Mouse (Mus musculus): ENCODE data around the gene Itga5.
"Not testable (repeated sequence)": the region's sequence is repeated elsewhere in the genome, so short reads cannot be mapped to it uniquely, and the experiment has no call there.

Itga5 gene

DNA sequence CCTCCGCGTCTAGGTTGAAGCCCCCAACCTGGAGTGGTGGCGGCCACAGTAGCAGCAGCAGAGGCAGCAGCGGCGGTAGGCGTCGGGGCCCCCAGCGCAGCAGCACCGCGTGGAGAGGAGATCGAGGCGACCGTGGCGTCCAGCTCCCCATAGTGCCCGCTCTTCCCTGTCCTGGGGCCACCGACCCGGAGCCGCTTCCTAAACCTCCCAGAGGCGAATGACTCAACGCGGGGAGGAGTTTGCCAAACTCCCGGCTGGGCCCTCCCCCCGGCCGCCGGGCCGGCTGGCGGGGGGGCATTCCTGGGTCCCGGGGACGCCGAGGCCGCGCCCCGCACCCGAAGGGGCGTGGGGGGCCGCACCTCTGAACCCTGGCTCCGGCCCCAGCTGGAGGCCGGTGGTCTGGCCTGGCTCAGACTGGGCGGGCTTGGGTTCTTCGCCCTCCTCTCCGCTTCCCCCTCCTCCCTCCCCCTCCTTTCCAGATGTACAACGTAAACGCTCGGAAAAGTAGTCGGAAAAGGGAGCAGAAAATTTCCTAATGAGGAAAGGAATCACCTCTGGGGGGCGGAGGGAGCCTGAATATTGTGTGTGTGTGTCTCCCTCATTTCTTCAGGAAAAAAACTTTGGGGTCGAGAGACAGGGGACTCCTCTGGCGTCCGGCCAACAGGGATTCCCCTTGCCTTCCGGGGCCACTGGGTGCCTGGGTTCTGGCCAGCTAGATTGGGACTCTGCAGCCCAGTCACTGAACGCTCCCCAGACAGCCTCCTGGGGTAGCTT is at the start of gene Itga5:
Itga5 (minus strand) TSS at position 388 of the 774 bp plus-strand sequence.
- DNase-seq (ENCODE audit: low read depth, low spot score) = no peak

DNA sequence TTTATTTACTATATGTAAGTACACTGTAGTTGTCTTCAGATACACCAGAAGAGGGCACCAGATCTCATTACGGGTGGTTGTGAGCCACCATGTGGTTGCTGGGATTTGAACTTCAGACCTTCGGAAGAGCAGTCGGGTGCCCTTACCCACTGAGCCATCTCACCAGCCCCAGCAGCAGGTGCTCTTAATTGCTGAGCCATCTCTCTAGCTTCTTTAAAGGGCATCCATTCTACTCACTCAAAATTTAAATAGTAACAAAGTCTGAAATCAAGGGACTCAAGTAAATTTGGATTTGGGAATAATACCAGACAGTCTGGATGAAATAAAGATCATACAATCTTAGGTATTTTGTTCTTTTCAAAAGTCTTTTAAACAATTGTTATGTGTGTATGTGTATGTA is 39.0 kb upstream of the Itga5 start:
- DNase-seq (ENCODE audit: low read depth, low spot score) = not testable (repeated sequence)

DNA sequence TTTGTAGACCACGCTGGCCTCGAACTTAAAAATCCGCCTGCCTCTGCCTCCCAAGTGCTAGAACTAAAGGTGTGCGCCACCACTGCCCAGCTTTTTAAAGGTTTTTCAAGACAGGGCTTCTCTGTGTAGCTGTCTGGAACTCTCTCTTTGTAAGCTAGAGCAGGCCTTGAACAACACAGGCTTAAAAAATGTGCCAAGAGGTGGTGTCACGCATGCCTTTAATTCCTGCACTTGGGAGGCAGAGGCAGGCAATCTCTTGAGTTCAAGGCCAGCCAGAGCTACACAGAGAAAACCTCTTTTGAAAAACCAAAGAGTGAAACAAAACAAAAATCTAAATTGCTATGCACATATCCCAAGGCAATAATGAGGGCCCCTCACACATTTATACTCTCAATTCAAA is 34.8 kb upstream of the Itga5 start:
- DNase-seq (ENCODE audit: low read depth, low spot score) = no peak

- DNase-seq (ENCODE audit: low read depth, low spot score) = no peak
Measured at GRCm38 (mm10) chr15:103393577-103393976, 27.0 kb upstream of the Itga5 start.

DNA sequence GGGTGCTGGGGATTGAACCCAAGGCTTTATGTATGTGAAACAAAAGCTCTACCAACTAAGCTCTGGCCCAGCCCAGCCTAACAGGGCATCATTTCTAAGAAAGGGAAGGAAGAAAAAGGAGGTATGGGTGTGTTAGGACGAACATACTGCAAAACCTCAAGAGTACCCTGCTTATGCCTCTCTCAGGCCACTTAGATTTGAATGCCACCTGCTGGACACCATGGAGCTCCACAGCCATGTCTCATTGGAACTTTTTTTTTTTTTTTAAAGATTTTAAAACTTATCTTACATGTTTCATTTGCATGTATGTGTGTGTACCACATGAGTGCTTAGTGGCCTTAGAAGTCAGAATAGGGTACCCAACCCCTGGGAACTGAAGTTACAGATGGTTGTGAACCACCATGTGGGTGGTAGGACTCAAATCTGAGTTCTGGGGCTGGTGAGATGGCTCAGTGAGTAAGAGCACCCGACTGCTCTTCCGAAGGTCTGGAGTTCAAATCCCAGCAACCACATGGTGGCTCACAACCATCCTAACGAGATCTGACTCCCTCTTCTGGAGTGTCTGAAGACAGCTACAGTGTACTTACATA is 22.1 kb upstream of the Itga5 start:
- DNase-seq (ENCODE audit: low read depth, low spot score) = peak; percentile 50

DNA sequence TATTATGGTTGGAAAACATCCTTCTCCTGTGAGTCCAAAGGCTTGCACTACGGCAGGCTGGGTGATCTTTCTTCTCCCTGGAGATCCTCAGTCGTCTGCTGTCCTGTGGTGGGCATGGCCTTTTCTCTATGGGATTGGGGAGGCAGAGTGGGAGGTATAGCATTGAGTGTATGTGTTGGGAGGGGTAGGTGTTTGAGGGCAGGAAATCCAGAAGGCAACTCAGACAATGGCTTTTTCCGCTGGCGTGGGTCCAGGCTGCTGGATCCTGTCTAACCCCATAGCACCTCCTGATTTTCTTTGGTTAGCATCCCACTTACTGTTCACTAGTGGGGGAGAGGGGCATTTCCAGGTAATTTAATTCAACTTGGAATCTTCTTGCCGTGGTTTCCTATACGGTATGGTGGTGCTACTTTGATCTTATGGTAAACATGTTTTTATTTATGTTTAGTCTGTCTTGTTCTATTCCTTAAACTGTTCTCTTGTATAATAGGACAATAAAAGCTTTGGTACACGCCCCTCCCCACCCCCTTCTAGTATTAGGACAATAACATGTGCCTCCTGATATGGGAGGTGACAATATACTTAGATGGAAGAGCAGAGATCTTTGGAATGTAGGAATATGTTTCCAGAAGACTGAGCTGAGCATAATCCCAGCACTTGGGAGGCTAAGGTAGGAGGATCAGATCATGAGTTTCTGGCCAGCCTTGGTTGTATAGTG is 17.4 kb upstream of the Itga5 start:
- DNase-seq (ENCODE audit: low read depth, low spot score) = no peak

DNA sequence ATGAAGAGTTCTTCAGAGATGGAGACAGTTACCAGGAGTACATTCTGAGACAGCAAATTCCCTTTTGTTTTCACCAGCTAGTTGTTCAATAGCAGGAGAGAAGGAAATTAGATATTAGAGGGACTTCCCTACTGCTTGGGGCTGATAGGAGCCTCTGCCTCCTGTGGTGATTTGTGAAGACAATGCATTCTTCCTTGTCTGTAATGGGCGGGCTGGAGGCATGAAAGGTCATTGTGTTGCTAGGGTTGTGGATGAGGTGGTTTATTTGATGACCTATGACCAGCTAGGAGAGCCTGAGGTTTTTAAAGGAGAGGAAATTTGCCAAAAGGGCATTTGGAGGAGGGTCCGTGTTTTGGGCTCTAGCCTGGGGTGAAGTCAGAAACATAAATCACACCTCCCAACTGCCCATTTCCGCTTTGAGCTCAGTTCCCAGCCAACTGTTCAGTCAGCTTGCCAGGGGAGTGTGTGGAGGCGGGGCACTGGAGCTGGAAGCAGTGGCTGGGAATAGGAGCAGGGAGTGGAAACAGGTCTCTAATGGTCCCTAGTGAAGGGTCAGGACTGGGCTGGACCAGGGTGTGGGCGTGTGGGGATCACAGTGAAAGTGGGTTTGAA is 16.3 kb upstream of the Itga5 start:
- no peak for DNase-seq (ENCODE audit: low read depth, low spot score)

- no peak for DNase-seq (ENCODE audit: low read depth, low spot score)
Measured at GRCm38 (mm10) chr15:103382075-103382474, 15.5 kb upstream of the Itga5 start.

GRCm38 (mm10) chr15:103378665-103379356 is 12.2 kb upstream of the Itga5 start:
- DNase-seq (ENCODE audit: low read depth, low spot score) = no peak

DNA sequence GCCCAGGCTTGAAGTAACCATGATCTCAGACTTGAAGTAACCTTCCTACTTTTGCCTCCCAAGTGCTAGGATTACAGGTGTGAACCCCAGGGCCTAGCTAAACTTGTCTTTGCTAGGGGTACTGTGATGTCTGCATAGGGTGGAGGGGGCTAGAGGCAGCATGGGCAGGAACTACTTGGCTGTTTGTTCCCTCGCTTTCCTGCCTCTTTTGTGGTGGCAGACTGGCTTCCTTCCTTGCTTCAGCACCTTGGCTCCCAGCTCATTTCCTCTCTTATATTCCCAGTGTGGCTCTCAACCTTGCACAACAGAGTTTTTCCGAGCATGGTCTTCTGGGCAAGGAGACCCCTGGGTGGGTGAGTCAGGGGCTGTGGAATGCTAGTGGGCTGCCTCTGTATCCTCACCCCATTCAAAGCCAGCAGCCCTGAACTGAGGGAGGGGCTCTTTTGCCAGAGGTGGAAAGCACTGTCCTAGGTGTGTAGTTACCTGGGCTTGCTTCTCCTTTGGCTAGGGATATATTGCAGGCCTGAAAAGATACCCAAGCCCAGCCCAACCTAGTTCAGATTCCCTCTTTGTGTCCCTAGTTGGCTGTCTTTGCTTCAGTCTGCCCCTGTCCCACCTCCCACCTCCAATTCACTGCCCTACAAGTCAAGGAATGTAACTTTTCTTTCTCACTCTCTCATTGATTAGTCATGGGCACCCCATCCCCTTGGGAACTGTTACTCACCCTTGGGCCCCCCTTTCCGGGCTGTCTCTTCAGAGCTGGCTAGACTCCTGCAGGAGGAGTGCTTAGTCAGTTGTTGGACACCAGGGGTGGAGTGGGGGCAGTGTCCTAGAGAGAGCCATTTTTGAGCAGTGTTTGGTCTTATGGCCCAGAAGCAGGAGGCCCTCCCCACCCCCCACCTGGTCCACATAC is 11.4 kb upstream of the Itga5 start:
- DNase-seq (ENCODE audit: low read depth, low spot score) = no peak

DNA sequence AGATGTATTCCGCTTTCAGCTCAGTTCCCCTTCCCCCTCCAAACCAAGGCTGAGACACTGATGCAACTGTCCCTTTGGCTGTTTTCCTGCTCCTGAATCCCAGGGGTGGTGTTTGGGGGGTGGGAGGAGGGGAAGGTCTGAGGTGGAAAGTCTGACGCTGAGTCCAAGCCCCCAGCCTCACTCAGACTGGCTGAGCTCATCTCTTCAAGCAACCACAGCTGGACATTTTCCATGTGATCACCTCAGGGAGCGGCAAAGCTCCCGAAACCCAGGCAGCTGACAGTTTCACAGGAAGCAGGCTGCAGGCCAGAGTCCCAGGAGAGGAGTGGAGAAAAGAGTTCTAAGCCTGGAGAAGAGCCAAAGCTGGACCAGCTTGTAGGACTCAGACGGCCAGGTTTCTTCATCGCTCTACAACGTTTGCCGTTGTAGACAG is 10.3 kb upstream of the Itga5 start:
- DNase-seq (ENCODE audit: low read depth, low spot score) = no peak

GRCm38 (mm10) chr15:103375112-103375800 is 8.7 kb upstream of the Itga5 start:
- DNase-seq (ENCODE audit: low read depth, low spot score) = no peak

DNA sequence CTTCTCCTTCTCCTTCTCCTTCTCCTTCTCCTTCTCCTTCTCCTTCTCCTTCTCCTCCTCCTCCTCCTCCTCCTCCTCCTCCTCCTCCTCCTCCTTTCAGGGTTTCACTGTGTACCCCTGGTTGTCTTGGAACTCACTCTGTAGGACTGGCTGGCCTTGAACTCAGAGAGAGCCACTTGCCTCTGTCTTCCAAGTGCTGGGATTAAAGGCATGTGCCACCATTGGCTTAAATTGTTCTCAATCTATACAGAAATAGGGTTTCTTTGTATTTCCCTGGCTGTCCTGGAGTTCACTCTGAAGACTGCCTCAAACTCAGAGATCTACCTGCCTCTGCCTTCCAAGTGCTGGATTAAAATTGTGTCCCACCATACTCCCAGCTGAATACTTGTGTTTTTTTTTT is 5.9 kb upstream of the Itga5 start:
- no peak for DNase-seq (ENCODE audit: low read depth, low spot score)

DNA sequence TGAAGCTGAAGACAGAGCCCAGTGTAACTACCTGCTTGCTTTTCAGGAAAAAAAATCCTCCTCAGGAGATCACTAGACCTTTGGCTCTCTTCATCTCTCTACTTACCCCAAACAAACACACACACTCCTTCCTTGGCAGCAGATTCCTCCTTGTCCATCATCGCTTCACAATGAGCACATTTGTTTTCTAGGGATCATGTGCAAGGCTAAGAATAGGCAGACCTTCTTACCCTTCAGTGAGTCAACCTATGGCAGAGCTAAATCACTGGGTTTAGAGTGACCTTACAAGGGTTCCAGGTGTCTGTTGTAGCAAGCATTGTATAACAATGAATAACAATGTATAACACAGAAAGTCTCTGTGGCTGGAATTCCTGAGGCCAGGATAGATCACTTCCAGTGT is 5.2 kb upstream of the Itga5 start:
- no peak for DNase-seq (ENCODE audit: low read depth, low spot score)

DNA sequence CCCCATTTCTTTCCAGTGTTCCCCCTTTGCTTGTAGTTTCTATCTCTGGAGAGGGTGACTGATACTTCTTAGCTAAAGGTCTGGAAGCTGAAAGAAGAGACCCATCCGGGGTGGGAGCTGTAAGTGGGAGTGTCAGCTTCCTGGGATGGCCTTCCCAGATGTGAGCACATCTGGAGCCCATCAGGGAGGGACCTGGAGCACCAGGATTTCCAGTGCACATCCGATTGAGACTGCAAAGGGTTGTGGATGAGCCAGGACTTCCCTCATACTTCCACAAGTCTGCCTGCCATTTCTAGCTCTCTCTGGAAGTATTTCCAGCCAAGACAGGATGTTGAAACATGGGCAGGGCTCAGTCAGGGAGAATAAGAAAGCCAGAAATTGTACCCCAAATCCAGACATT is 4.6 kb upstream of the Itga5 start:
- no peak for DNase-seq (ENCODE audit: low read depth, low spot score)

DNA sequence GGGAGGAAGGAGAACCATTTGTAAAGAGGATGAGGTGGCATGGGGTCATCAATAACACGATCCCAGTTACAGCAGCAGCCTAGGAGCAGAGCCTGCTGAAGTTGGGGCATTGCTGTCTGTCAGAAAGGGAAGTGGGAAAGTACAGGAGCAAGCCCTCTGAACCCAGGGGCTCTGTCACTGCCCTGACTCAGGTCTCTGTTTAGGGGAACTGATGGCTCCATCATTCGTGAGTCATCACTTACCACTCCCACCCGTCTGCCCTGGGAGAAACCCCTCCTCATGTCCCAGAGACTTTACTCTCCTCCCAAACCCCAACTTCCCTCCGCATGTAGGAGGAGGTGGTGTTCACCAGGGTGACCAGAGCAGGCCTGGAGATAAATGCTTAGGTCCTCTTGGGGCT is 3.9 kb upstream of the Itga5 start:
- DNase-seq (ENCODE audit: low read depth, low spot score) = no peak

DNA sequence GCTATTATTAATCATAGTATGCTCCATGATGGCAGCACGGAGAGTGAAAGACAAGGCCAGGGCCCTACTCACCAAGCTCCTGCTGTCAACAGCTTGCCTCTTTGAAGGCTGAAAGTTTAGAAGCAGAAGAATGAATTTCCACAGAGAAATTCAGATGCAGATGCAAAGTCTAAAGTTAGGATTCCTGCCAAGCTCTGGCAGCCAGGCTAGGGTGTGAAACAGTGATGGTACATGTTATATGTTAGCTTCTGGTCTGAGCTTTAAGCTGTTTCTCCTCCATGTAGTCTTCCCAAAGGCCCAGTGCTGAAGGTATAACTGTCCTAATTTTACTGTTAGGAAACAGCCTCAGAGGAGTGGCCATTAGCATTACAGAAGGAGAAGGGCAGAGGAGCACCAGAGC is 2.6 kb upstream of the Itga5 start:
- DNase-seq (ENCODE audit: low read depth, low spot score) = no peak

GRCm38 (mm10) chr15:103368179-103368940 is 1.8 kb upstream of the Itga5 start:
- DNase-seq (ENCODE audit: low read depth, low spot score) = no peak
